Mouse (Mus musculus) neural tube, embryonic 13.5 days (tissue): ENCODE data around the gene Extl2. TPM values are rescaled to one million over a fixed set of nuclear protein-coding genes. Genes with fewer than 3 reads are reported as not detected.

ENCODE experiments used
- ATAC-seq: fragments of 200-750 bp; cut with Nextera tagmentation; 2 replicates; pipeline ENCODE4 v1.8.0; 2017; ENCODE audit warnings: low read depth, mild to moderate bottlenecking, moderate TSS enrichment, moderate library complexity
- H3K27ac ChIP-seq: fragments of 300-500 bp; sonication (generic); replicated peaks from 2 replicates; pipeline ENCODE4 v1.5.1; 2015; ENCODE audit warnings: moderate library complexity, mild to moderate bottlenecking, inconsistent platforms
- H3K27me3 ChIP-seq: fragments of 300-500 bp; sonication (generic); 2 replicates; pipeline ENCODE4 v1.6.1; 2015; ENCODE audit warnings: mild to moderate bottlenecking, inconsistent platforms
- H3K36me3 ChIP-seq: fragments of 300-500 bp; sonication (generic); 2 replicates; pipeline ENCODE4 v1.6.1; 2015; ENCODE audit warnings: mild to moderate bottlenecking, inconsistent platforms
- H3K4me1 ChIP-seq: fragments of 300-500 bp; sonication (generic); replicated peaks from 2 replicates; pipeline ENCODE4 v1.6.1; 2015; ENCODE audit warnings: inconsistent platforms
- H3K4me2 ChIP-seq: fragments of 300-500 bp; sonication (generic); 2 replicates; pipeline ENCODE4 v1.6.1; 2015; ENCODE audit warnings: inconsistent platforms, mild to moderate bottlenecking, moderate library complexity
- H3K4me3 ChIP-seq: fragments of 300-500 bp; sonication (generic); 2 replicates; pipeline ENCODE4 v1.5.1; 2015; ENCODE audit warnings: mild to moderate bottlenecking, inconsistent platforms
- H3K9ac ChIP-seq: fragments of 300-500 bp; sonication (generic); 2 replicates; pipeline ENCODE4 v1.6.1; 2015; ENCODE audit warnings: moderate library complexity, mild to moderate bottlenecking, inconsistent platforms
- H3K9me3 ChIP-seq: fragments of 300-500 bp; sonication (generic); 2 replicates; pipeline ENCODE4 v1.6.1; 2016; ENCODE audit warnings: inconsistent platforms
- WGBS: fragments of 180-500 bp; shearing (Covaris S2); methylation state at CpG from one replicate; pipeline ENCODE4 v1.1.7; 2015; 5-methylcytosine and 5-hydroxymethylcytosine counted together
- polyA plus RNA-seq: library from polyadenylated mRNA; unstranded; fragments of >200 nt; fragmentation: Nextera tagmentation; extraction: Ambion mirVana; gene quantifications from 2 replicates; pipeline ENCODE4 v1.2.1, GENCODE M21; 2015

The Extl2 gene
- 33.0 and 36.1 TPM in 2 replicates for polyA plus RNA-seq

DNA sequence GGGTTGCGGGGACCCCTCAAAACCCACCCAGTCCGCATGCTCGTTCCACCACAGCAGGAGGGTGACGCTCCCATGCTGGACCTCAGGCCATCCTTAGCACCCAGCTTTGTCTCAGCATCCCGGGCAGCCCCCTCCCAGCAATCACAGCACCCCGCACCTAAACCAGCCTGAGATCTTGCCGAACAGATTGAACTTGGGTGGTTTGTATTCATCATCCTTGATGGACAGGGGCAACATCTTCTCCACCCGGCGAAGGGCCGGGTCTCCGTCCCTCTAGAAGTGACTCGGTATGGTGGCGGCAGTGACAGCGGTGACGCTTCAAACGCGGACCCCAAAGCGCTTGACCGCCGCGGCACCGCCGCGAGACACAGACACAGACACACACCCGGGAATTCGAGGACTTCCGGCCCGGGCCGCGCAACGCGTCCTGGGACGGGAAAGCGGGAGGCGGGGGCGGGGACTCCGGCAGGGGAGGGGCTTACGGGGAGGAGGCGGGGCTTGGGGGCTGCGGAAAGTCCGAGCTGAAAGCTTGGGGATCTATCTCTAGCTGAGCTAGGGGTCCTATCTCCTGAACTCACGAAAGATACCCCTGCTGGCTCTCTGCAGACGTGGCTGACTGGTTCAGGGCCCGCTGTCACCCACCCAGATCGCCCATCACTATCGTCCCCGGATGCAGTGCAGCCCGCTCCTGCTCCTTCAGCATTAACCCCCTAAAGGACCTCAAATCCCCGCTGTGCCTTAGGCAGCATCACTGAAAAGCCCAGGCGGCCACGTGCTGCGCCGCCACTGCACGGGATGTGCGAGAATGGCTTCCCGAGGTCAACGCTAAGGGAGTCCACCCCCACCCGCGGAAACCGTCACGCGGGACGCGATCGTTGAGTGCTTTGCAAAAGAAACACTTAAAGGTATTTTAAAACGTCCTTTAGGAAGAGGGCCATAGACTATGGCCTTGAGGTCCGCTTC is at the start of gene Extl2, which contains the start of gene Slc30a7:
Gene Extl2 (plus strand): TSS at position 485 of the 963 bp plus-strand sequence.
Gene Slc30a7 (minus strand): TSS at position 429 of the 963 bp plus-strand sequence.
- Histone ChIP-seq H3K36me3 (peaks cover 18% of the 10 kb centered on the region), H3K4me1 (peaks cover 29% of the 10 kb centered on the region), H3K4me3 (peak within 1 kb of the TSS; percentile 90), H3K9me3 (no peaks in the 10 kb centered on the region), H3K27me3 (no peaks in the 10 kb centered on the region), H3K4me2 (peak within 1 kb of the TSS; percentile 92), H3K9ac (peak within 1 kb of the TSS; percentile 94), H3K27ac (peak within 1 kb of the TSS; percentile 91)
- ATAC-seq = peak; percentile 94
- under 1% methylated on average over 67 of the region's 67 CpGs for WGBS

DNA sequence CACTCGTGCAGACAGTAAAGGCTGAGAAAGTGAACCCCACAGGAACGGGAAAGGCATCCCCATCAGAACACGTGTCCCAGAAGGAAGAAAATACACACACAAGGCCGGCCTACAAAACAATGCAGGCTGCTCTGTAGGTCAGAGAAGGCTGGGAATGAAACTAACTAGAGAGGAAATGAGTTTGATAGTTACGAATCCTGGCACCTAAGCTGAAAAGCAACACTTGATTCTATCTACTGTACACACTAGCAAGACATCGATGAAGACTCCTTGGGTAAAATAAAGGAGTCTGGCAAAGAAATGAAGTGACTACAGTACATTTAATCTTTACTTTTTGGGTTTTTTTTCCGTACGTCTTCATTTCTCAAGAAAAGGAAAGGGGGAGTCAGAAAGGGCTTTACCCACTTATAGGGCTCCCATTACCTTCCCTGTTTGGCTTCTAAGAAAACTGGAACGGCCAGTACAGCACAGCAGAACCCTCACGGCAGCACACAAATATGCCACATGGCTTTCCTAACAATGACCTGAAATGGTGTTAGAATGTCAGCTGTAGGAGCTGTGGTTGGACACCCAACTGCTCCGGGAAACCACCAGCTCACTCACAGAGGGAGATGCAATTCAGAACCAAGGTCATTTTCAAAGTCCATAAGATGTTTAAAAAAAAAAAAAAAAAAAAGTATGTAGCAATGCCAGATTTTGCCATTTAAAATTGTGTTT is 45.8 kb upstream of the Extl2 start:
- WGBS = 89% methylated on average over 11 of the region's 11 CpGs
- Histone ChIP-seq H3K9me3 (no peaks in the 10 kb centered on the region), H3K27ac (no peak overlapping the region), H3K36me3 (peaks cover 43% of the 10 kb centered on the region), H3K27me3 (no peaks in the 10 kb centered on the region), H3K9ac (no peak overlapping the region), H3K4me3 (no peak overlapping the region), H3K4me1 (no peaks in the 10 kb centered on the region), H3K4me2 (no peak overlapping the region)
- no peak for ATAC-seq

DNA sequence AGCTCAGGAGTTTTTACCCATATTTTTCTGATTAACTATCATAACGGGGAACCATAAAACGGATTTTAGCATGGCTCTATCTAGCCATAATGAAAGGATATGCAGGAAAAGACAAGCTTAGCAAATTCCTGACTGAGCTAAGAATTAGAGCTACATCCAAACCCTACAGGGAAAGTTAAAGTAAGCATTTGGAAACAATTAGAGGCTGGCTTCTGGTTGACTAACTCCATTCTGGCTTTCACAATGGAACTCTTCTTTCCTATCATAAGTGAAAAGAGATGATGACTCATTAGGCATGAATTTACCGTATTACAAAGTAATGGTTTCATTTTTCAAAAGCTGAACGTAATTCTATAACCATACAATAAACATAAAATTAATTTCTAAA is 45.2 kb upstream of the Extl2 start:
- Histone ChIP-seq H3K9me3 (no peaks in the 10 kb centered on the region), H3K4me2 (no peak overlapping the region), H3K27ac (no peak overlapping the region), H3K9ac (no peak overlapping the region), H3K4me3 (no peak overlapping the region), H3K27me3 (no peaks in the 10 kb centered on the region), H3K36me3 (peaks cover 39% of the 10 kb centered on the region), H3K4me1 (no peaks in the 10 kb centered on the region)
- WGBS = 72% methylated on average over 4 of the region's 4 CpGs
- ATAC-seq = no peak

DNA sequence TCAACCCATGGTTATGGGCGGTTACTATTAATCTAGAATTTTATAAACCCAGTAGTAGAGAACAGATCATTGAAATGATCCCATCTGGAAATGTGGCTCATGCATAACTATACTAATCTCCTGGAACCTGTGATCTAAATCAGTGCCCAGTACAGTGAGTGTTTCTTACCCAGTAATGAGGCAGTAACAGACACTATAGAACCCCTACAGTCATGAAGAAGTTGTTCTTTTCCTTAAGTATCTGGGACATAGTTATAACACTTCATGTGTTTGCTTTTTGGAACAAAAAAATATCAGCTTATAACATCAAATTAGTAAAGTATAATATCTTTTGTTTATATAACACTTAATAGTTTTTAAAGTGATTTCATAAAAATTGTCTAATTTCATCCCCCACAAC is 43.7 kb upstream of the Extl2 start:
- ATAC-seq = no peak
- H3K9me3 ChIP-seq = no peaks in the 10 kb centered on the region
- no peaks in the 10 kb centered on the region for H3K4me1 ChIP-seq
- no peaks in the 10 kb centered on the region for H3K27me3 ChIP-seq
- WGBS = 96% methylated on average over 1 of the region's 1 CpGs
- H3K4me2 ChIP-seq = no peak overlapping the region
- H3K27ac ChIP-seq = no peak overlapping the region
- peaks cover 25% of the 10 kb centered on the region for H3K36me3 ChIP-seq
- no peak overlapping the region for H3K4me3 ChIP-seq
- H3K9ac ChIP-seq = no peak overlapping the region

DNA sequence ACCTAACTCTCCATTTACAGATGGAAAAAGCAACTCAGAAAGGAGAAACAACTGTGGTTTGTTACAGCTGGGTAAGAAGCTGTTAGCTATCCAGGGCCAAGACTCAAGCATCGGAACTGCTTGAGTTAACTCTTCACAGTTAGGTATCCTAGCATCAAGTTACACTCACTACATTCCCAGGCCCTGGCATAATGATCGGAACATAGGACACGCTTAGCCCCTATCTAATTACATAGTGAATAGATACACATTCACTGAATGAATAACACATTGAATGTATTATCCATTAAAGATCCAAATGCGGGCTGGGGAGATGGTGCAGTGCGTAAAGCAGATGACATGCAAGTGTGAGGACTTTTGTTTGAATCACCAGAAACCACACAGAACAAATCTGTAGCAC is 43.2 kb upstream of the Extl2 start:
- Histone ChIP-seq H3K4me3 (no peak overlapping the region), H3K4me2 (no peak overlapping the region), H3K27ac (no peak overlapping the region), H3K9me3 (no peaks in the 10 kb centered on the region), H3K27me3 (no peaks in the 10 kb centered on the region), H3K9ac (no peak overlapping the region), H3K36me3 (peaks cover 20% of the 10 kb centered on the region), H3K4me1 (0 out of 2 replicates have a peak, but pooled peaks cover 2% of the 10 kb centered on the region)
- ATAC-seq = no peak
- 65% methylated on average over 5 of the region's 5 CpGs for WGBS

DNA sequence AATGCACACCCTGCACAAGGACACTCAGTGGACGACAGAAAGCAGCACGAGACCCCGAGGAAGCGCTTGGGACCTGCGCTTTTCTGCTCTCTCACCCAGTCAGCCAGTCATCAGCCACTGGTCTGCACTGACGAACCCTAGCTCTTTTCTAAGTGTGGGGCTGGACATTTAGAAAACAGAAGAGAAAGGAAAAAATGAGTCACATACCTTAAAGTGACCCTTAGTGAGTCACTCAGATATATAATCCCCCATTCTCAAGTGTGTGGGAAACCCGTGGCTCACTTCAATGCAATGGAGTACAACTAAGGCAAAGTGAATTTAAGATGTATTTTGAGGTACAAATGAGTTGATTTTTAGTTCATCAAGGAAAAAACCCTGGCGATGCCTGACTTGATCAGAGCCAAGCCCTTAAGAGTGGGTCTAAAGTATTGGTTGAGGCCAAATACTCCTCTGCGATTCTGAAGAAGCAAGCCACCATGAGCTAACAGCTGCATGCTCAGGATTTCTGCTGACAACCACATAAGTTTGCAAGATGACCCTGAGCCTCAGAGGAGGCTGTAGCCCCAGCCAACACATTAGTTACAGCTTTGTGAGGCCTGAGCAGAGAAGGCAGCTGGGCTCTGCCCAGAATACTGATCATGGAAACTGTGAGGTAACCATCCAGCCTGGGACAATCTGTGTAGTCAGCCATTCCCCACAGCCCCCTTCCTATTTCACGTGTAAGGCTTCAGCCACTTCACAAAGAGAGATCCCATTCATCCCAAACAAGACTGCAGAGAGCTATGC is 38.3 kb upstream of the Extl2 start:
- H3K4me3 ChIP-seq = no peak overlapping the region
- no peaks in the 10 kb centered on the region for H3K27me3 ChIP-seq
- H3K9me3 ChIP-seq = no peaks in the 10 kb centered on the region
- H3K9ac ChIP-seq = no peak overlapping the region
- WGBS = 86% methylated on average over 10 of the region's 10 CpGs
- H3K27ac ChIP-seq = no peak overlapping the region
- ATAC-seq = peak; percentile 74; the same call in 1 of the 2 replicates
- peaks cover 45% of the 10 kb centered on the region for H3K36me3 ChIP-seq
- H3K4me1 ChIP-seq = 0 out of 2 replicates have a peak, but pooled peaks cover 4% of the 10 kb centered on the region
- H3K4me2 ChIP-seq = no peak overlapping the region

DNA sequence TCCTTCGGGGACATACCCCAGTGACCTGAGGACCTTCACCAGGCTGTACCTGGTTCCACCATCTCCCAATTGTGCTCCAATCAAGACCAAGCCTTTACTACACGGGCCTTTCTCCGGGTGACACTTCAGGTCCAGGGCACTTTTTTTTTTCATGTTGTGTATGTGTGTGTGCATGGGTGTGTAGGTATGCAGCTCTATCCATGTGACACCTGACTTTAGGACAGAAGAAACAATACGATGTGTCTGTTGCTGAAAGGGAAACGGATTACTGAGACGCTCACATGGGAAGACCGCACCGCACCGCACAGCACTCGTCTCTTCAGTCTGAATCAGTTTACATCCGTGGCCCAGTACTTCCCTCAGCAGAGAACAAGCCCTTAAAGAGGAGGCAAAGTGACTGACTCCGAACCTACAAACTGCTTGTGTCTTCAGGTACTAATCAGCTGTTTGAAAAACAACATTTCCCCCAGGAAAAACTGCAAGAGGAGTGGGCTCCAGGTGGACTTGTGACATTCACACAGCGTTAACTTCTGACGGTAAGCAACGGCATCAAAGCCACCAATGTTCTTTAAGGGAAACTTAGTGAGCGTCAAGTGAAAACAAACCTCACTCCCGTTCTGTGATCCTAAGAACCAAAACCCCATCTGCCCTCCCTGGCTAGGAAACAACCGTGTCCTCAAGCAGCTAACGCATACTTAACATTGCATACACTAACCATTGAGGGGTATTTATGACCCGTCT is 36.0 kb upstream of the Extl2 start:
- no peak for ATAC-seq

DNA sequence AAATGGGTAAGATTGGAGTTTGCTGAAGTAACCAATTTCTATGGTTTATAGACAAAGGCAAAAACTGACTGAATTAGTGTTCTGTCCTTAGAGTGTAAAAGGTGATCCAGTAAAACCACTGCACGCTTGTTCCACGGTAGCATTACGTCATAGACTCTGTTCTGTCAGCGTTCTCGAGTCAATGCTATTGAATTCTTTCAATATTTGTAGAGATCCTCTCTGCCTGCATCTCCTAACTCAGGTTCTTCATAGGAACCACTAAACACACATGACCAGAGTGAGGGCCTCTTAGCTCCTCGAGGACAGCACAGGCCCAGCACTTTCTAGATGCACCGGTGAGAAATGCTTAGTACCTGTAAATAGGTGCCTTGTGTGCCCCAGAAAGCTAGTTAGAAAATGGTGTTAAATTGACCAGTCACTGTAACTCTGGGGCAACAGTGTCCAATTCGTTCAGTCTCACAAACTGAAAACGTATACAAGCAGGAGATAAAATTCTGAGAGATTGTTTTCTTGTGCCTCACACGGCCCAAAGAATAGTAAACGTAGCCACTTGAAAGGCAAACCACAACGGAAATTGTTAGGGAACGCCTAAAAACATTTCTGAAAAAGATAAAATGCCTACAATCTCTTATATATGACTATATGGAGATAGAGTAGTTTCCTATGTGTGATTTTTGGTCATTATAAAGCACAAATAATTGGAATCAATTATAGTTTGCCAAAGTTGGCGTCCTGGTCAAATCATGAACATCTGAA is 35.2 kb upstream of the Extl2 start:
- 94% methylated on average over 14 of the region's 14 CpGs for WGBS
- Histone ChIP-seq H3K4me1 (0 out of 2 replicates have a peak, but pooled peaks cover 4% of the 10 kb centered on the region), H3K9me3 (no peaks in the 10 kb centered on the region), H3K36me3 (peaks cover 62% of the 10 kb centered on the region), H3K9ac (no peak overlapping the region), H3K27me3 (no peaks in the 10 kb centered on the region), H3K4me2 (no peak overlapping the region), H3K4me3 (no peak overlapping the region), H3K27ac (no peak overlapping the region)
- ATAC-seq = no peak

More for the DNA sequence above, 36.0 kb upstream of the Extl2 start:
- Histone ChIP-seq H3K27me3 (no peaks in the 10 kb centered on the region), H3K9me3 (no peaks in the 10 kb centered on the region), H3K36me3 (peaks cover 56% of the 10 kb centered on the region), H3K4me2 (no peak overlapping the region), H3K4me3 (no peak overlapping the region), H3K9ac (no peak overlapping the region), H3K4me1 (0 out of 2 replicates have a peak, but pooled peaks cover 4% of the 10 kb centered on the region), H3K27ac (no peak overlapping the region)
- 92% methylated on average over 20 of the region's 20 CpGs for WGBS

DNA sequence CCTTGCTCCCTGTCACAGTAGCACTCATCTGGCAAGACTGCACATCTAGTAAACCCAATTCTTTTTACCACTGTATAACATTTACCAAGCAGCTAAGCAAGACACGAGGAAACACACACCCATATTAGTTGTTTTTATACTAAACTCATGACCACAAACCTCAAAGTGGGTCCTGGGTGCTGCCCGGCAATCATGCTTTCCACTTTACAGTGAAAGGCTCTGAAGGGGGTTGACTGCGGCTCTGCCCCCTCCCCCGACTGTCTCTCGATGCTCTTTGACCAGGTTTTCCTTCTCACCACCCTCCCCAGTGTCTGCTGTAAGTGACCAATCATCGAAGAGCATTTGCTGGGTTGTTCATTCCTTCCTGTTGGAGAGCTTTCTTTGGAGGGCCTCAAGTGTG is 33.0 kb upstream of the Extl2 start:
- WGBS = 90% methylated on average over 6 of the region's 6 CpGs
- ATAC-seq = no peak
- Histone ChIP-seq H3K9ac (no peak overlapping the region), H3K4me2 (no peak overlapping the region), H3K27me3 (no peaks in the 10 kb centered on the region), H3K9me3 (no peaks in the 10 kb centered on the region), H3K4me1 (0 out of 2 replicates have a peak, but pooled peaks cover under 1% of the 10 kb centered on the region), H3K27ac (no peak overlapping the region), H3K4me3 (no peak overlapping the region), H3K36me3 (peaks cover 75% of the 10 kb centered on the region)

DNA sequence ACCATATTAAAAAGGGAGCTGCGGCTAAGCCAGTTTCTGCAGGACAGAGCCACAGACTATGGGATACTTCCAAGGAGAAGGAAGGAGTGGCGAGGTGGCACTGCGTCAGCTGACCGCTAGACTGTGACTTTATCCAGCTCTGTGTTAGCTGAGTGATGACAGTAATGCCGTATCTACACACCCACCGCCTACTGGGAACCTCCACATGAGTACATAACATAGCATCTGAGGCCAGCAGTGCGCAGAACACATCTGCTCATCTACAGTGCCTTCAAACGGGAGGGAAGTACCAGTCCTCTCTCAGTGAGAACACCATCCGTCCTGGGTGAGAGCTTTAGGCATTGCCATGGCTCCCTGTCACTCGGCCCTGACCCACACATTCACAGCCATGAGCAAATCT is 32.3 kb upstream of the Extl2 start:
- H3K4me2 ChIP-seq = no peak overlapping the region
- no peak overlapping the region for H3K9ac ChIP-seq
- H3K36me3 ChIP-seq = peaks cover 77% of the 10 kb centered on the region
- no peaks in the 10 kb centered on the region for H3K9me3 ChIP-seq
- no peaks in the 10 kb centered on the region for H3K27me3 ChIP-seq
- ATAC-seq = no peak
- WGBS = 90% methylated on average over 10 of the region's 10 CpGs
- no peaks in the 10 kb centered on the region for H3K4me1 ChIP-seq
- H3K4me3 ChIP-seq = no peak overlapping the region
- H3K27ac ChIP-seq = no peak overlapping the region
